Mouse (Mus musculus) heart, postnatal 0 days (tissue): ENCODE measurements at regions not wholly inside any gene's neighbourhood (a gene's known extent, or its start where the extent isn't known, plus 50 kb on each side); places are given as distances from the start of the nearest gene placed in this dataset.

ENCODE experiments used
- CTCF ChIP-seq: IDR thresholded peaks from 2 replicates; pipeline ENCODE4 v1.5.1; 2016; ENCODE audit warnings: antibody characterized with exemption, control low read depth, low read depth
- EP300 ChIP-seq: IDR thresholded peaks from 2 replicates; pipeline ENCODE4 v1.6.1; 2016; ENCODE audit warnings: antibody characterized with exemption, low read depth

DNA sequence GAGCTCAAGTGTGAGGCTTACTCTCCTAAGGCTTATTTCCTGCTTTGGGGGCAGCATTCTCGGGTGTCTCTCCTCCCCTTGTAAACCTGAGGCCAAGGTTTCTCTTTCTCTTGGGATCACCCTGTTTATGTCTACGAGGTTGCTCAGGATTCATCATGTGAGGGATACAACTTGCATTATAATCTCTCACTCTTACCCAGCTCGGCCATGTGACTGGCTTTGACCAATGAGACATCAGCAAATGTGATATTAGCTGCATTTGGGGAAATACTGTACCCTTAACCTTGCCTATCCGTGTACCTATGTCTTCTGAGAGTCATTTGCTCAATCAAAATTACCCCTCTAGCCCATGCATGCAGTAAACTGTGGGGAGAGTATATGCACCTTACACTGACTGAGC, 498.0 kb upstream of the Btbd3 start:
- TF ChIP-seq CTCF = no peak
- TF ChIP-seq EP300 = no peak
